In genomic region chr19:5117494-5118383, GRCm38 (mm10) we compare ENCODE assay signal across 8 mouse cellular contexts. TPM values are rescaled to one million over a fixed set of nuclear protein-coding genes. Genes with fewer than 3 reads are reported as not detected.
DNase-seq lines count a peak whose midpoint lies in the region; ATAC-seq and TF ChIP-seq lines count a peak whose summit lies in the region.

No protein-coding gene starts in this region.

- H3K36me3 ChIP-seq in G1E (replicated peaks): peaks cover 5% of the 10 kb centered on the region
- no peaks in the 10 kb centered on the region; the same call in 1 of the 2 replicates for H3K36me3 ChIP-seq in forebrain, embryonic 16.5 days (ENCODE audit: control insufficient read depth, insufficient read depth)
- 0 out of 2 replicates have a peak, but pooled peaks cover 1% of the 10 kb centered on the region for H3K36me3 ChIP-seq in lung, embryonic 16.5 days (ENCODE audit: control insufficient read depth, insufficient read depth, low read length)

- ATAC-seq in G1E (ENCODE audit: extremely low read depth, insufficient number of reproducible peaks, low FRiP score, poor library complexity, severe bottlenecking): peak; percentile 28; the same call in 1 of the 2 replicates
- peak; percentile 91 for ATAC-seq in forebrain, embryonic 16.5 days
- ATAC-seq in lung, embryonic 16.5 days (ENCODE audit: low read depth): peak; percentile 95

- peak overlapping the region; percentile 56 for H3K4me2 ChIP-seq in forebrain, embryonic 16.5 days (ENCODE audit: low read length)
- peak overlapping the region; percentile 82 for H3K4me2 ChIP-seq in lung, embryonic 16.5 days (ENCODE audit: low read depth, low read length)

- TF ChIP-seq CTCF in G1E (IDR thresholded peaks at IDR 0.05; ENCODE audit: low read depth, low read length): peak; percentile 70

- H3K27me3 ChIP-seq in G1E (ENCODE audit: insufficient read depth, low read length): peaks cover 28% of the 10 kb centered on the region
- no peaks in the 10 kb centered on the region for H3K27me3 ChIP-seq in forebrain, embryonic 16.5 days (replicated peaks; ENCODE audit: control insufficient read depth, insufficient read depth, low read length)
- H3K27me3 ChIP-seq in lung, embryonic 16.5 days (ENCODE audit: control insufficient read depth, insufficient read depth, low read depth, low read length): no peaks in the 10 kb centered on the region

- under 1% methylated on average over 83 of the region's 83 CpGs for WGBS in forebrain, embryonic 16.5 days
- 0% methylated on average over 70 of the region's 83 CpGs for WGBS in lung, embryonic 16.5 days

- H3K4me3 ChIP-seq in G1E (ENCODE audit: low read depth, low read length): peak overlapping the region; percentile 84
- peak overlapping the region; percentile 63 for H3K4me3 ChIP-seq in forebrain, embryonic 16.5 days (replicated peaks; ENCODE audit: low read length)
- peak overlapping the region; percentile 93 for H3K4me3 ChIP-seq in lung, embryonic 16.5 days (ENCODE audit: low read length)

- H3K9ac ChIP-seq in forebrain, embryonic 16.5 days (replicated peaks; ENCODE audit: low read depth, low read length): peak overlapping the region; percentile 77
- H3K9ac ChIP-seq in lung, embryonic 16.5 days (ENCODE audit: low read length): peak overlapping the region; percentile 79

- H3K27ac ChIP-seq in forebrain, embryonic 16.5 days (ENCODE audit: low read length): peak overlapping the region; percentile 81
- peak overlapping the region; percentile 84 for H3K27ac ChIP-seq in lung, embryonic 16.5 days (ENCODE audit: low read length)

- DNase-seq in G1E (ENCODE audit: low spot score): peak; percentile 83
- peak; percentile 91 to 95 for DNase-seq in cerebellum, adult 18-20 months
- peak; percentile 94 for DNase-seq in heart, postnatal 4 days
- DNase-seq in layer of hippocampus, adult 8-10 months (ENCODE audit: low spot score in 2 of 2): peak; percentile 80 to 91
- peak; percentile 91 for DNase-seq in ovary, postnatal 10 days (ENCODE audit: low spot score)
- peak; percentile 74 for DNase-seq in thymus, postnatal 0 days (ENCODE audit: low spot score)

- peaks cover 22% of the 10 kb centered on the region for H3K4me1 ChIP-seq in G1E (ENCODE audit: insufficient read depth, low read depth, low read length)
- H3K4me1 ChIP-seq in forebrain, embryonic 16.5 days (replicated peaks; ENCODE audit: control insufficient read depth, insufficient read depth, low read length): peaks cover 19% of the 10 kb centered on the region
- peaks cover 9% of the 10 kb centered on the region for H3K4me1 ChIP-seq in lung, embryonic 16.5 days (replicated peaks; ENCODE audit: control insufficient read depth, insufficient read depth, low read length)

- H3K9me3 ChIP-seq in G1E (replicated peaks): no peaks in the 10 kb centered on the region
- H3K9me3 ChIP-seq in forebrain, embryonic 16.5 days (ENCODE audit: control insufficient read depth, low read length): no peaks in the 10 kb centered on the region
- no peaks in the 10 kb centered on the region for H3K9me3 ChIP-seq in lung, embryonic 16.5 days (ENCODE audit: control insufficient read depth, low read length)

RNA-seq across cellular contexts. Expression of gene Klc2, which starts 0.6 kb away (rescaled TPM):
- 6.8 and 10.7 TPM in 2 replicates for total RNA-seq in G1E (2014; fragmentation: Nextera tagmentation)
- 2.6 and 3.4 TPM in 2 replicates for total RNA-seq in G1E (2017)
- 8.2 and 10.1 TPM in 2 replicates for polyA plus RNA-seq in G1E (2012)
- polyA plus RNA-seq in forebrain, embryonic 16.5 days (2015; fragmentation: Nextera tagmentation; extraction: Ambion mirVana): 48.1 and 55.5 TPM in 2 replicates
- total RNA-seq in heart, postnatal 4 days (2021): 10 to 100 TPM; 43.7 to 43.8 TPM
- total RNA-seq in layer of hippocampus, adult 8-10 months (2022): 100 to 1,000 TPM; 215 to 240 (median 227) TPM
- 14.6 and 17.0 TPM in 2 replicates for polyA plus RNA-seq in lung, embryonic 16.5 days (2015; fragmentation: Nextera tagmentation; extraction: Ambion mirVana)
- 6.6 and 8.7 TPM in 2 replicates for polyA plus RNA-seq in thymus, postnatal 0 days (2015; fragmentation: Nextera tagmentation; extraction: Ambion mirVana)

RNA-seq across cellular contexts. Expression of gene Rab1b, which starts 10.9 kb away (rescaled TPM):
- total RNA-seq in G1E (2014; fragmentation: Nextera tagmentation) (35.9 and 47.6 TPM in 2 replicates), G1E (2017) (90.4 and 109 TPM in 2 replicates)
- polyA plus RNA-seq in G1E (2012): 195 and 231 TPM in 2 replicates
- 239 and 241 TPM in 2 replicates for polyA plus RNA-seq in forebrain, embryonic 16.5 days (2015; fragmentation: Nextera tagmentation; extraction: Ambion mirVana)
- 100 to 1,000 TPM; 188 to 191 TPM for total RNA-seq in heart, postnatal 4 days (2021)
- 100 to 1,000 TPM; 154 to 165 (median 160) TPM for total RNA-seq in layer of hippocampus, adult 8-10 months (2022)
- 289 and 295 TPM in 2 replicates for polyA plus RNA-seq in lung, embryonic 16.5 days (2015; fragmentation: Nextera tagmentation; extraction: Ambion mirVana)
- 246 and 252 TPM in 2 replicates for polyA plus RNA-seq in thymus, postnatal 0 days (2015; fragmentation: Nextera tagmentation; extraction: Ambion mirVana)

RNA-seq across cellular contexts. Expression of gene Cnih2, which starts 19.4 kb away (rescaled TPM):
- total RNA-seq in G1E (2014; fragmentation: Nextera tagmentation) (0.53 and 2.1 TPM in 2 replicates), G1E (2017) (not detected in 2 replicates)
- polyA plus RNA-seq in G1E (2012): 1.6 and 1.9 TPM in 2 replicates
- polyA plus RNA-seq in forebrain, embryonic 16.5 days (2015; fragmentation: Nextera tagmentation; extraction: Ambion mirVana): 297 and 347 TPM in 2 replicates
- 1 to 10 TPM; 1.8 to 2.1 TPM for total RNA-seq in heart, postnatal 4 days (2021)
- 100 to 1,000 TPM; 417 to 436 (median 422) TPM for total RNA-seq in layer of hippocampus, adult 8-10 months (2022)
- polyA plus RNA-seq in lung, embryonic 16.5 days (2015; fragmentation: Nextera tagmentation; extraction: Ambion mirVana): 5.6 and 7.0 TPM in 2 replicates
- 0.91 and 1.2 TPM in 2 replicates for polyA plus RNA-seq in thymus, postnatal 0 days (2015; fragmentation: Nextera tagmentation; extraction: Ambion mirVana)

RNA-seq across cellular contexts. Expression of gene Yif1a, which starts 29.4 kb away (rescaled TPM):
- 44.2 and 55.9 TPM in 2 replicates for total RNA-seq in G1E (2014; fragmentation: Nextera tagmentation)
- 12.8 and 19.7 TPM in 2 replicates for total RNA-seq in G1E (2017)
- polyA plus RNA-seq in G1E (2012): 11.3 and 11.5 TPM in 2 replicates
- polyA plus RNA-seq in forebrain, embryonic 16.5 days (2015; fragmentation: Nextera tagmentation; extraction: Ambion mirVana): 54.0 and 56.0 TPM in 2 replicates
- total RNA-seq in heart, postnatal 4 days (2021): 10 to 100 TPM; 70.2 to 72.5 TPM
- 10 to 100 TPM; 21.4 to 29.8 (median 25.9) TPM for total RNA-seq in layer of hippocampus, adult 8-10 months (2022)
- 95.3 and 101 TPM in 2 replicates for polyA plus RNA-seq in lung, embryonic 16.5 days (2015; fragmentation: Nextera tagmentation; extraction: Ambion mirVana)
- 65.9 and 75.7 TPM in 2 replicates for polyA plus RNA-seq in thymus, postnatal 0 days (2015; fragmentation: Nextera tagmentation; extraction: Ambion mirVana)

RNA-seq across cellular contexts. Expression of gene Tmem151a, which starts 32.4 kb away (rescaled TPM):
- total RNA-seq in G1E (2014; fragmentation: Nextera tagmentation): not detected in 2 replicates
- 0.06 and 0.16 TPM in 2 replicates for total RNA-seq in G1E (2017)
- polyA plus RNA-seq in G1E (2012): not detected in 2 replicates
- polyA plus RNA-seq in forebrain, embryonic 16.5 days (2015; fragmentation: Nextera tagmentation; extraction: Ambion mirVana): 8.0 and 15.8 TPM in 2 replicates
- total RNA-seq in heart, postnatal 4 days (2021): 1 to 10 TPM; 3.8 to 4.1 TPM
- total RNA-seq in layer of hippocampus, adult 8-10 months (2022): 100 to 1,000 TPM; 104 to 117 (median 106) TPM
- 3.6 and 3.8 TPM in 2 replicates for polyA plus RNA-seq in lung, embryonic 16.5 days (2015; fragmentation: Nextera tagmentation; extraction: Ambion mirVana)
- polyA plus RNA-seq in thymus, postnatal 0 days (2015; fragmentation: Nextera tagmentation; extraction: Ambion mirVana): 0.32 and 0.33 TPM in 2 replicates

Comparison
In these comparisons a context has a peak if more than half of its experiments do, and no peak if none do; other contexts are left out.
1. Peak in every context shown above with its lines: DNase-seq, ATAC-seq, H3K4me3 ChIP-seq and H3K27ac ChIP-seq.
2. ATAC-seq: peak in every context shown above with its lines; median percentile 95 in lung, embryonic 16.5 days; 91 in forebrain, embryonic 16.5 days; 28 in G1E.
3. RNA of gene Cnih2, which starts 19.4 kb away (polyA plus RNA-seq): 297 to 347 TPM in forebrain, embryonic 16.5 days; 5.6 to 7.0 TPM in lung, embryonic 16.5 days, 1.6 to 1.9 TPM in G1E and 0.91 to 1.2 TPM in thymus, postnatal 0 days; every median in the first group is over 10 times any median in the second.